Mouse (Mus musculus): ENCODE measurements around the gene Hvcn1.

Gene Hvcn1

GRCm38 (mm10) chr5:122240989-122241388, 34.4 kb downstream of the Hvcn1 start:
- POLR2A ChIA-PET: interaction anchor here (0.6 to 2.2 kb wide), 22 partner anchors 9 to 142 kb away, joined by 3 to 9 read pairs (median 3); partner anchors contain the start of gene Tctn1 (in 1 of the 4)
- CTCF ChIA-PET: interaction anchor here in 3 of 4 experiments (0.6 to 1.3 kb wide), 4 partner anchors 23 to 112 kb away, joined by 3 to 5 read pairs (median 4); partner anchors contain the start of gene Tctn1 (in 1 of the 3)

- POLR2A ChIA-PET: interaction anchor here in 1 of 4 experiments (1.0 to 2.2 kb wide), 2 partner anchors 18 to 72 kb away, joined by 3 to 6 read pairs; no protein-coding TSS in a partner anchor
- CTCF ChIA-PET: interaction anchor here in 1 of 4 experiments (0.7 kb wide), 1 partner anchor 57 kb away, joined by 3 read pairs; no protein-coding TSS in a partner anchor
Measured at GRCm38 (mm10) chr5:122242521-122243123, 36.0 kb downstream of the Hvcn1 start.

- ChIA-PET CTCF (interaction anchor here in 2 of 4 experiments (0.7 to 1.1 kb wide), 5 partner anchors 26 to 136 kb away, joined by 3 to 5 read pairs (median 3); no protein-coding TSS in a partner anchor), POLR2A (interaction anchor here in 2 of 4 experiments (0.6 to 1.5 kb wide), 6 partner anchors 8 to 358 kb away, joined by 3 to 6 read pairs (median 3); no protein-coding TSS in a partner anchor)
Measured at GRCm38 (mm10) chr5:122243781-122244523, 37.3 kb downstream of the Hvcn1 start.

GRCm38 (mm10) chr5:122245186-122245585, 38.6 kb downstream of the Hvcn1 start:
- ChIA-PET CTCF (no interaction called here), POLR2A (interaction anchor here in 1 of 4 experiments (1.1 to 1.4 kb wide), 2 partner anchors 36 to 37 kb away, joined by 3 to 5 read pairs; no protein-coding TSS in a partner anchor)

- ChIA-PET POLR2A (interaction anchor here in 3 of 4 experiments (0.8 to 1.4 kb wide), 6 partner anchors 8 to 82 kb away, joined by 3 to 5 read pairs (median 3); no protein-coding TSS in a partner anchor), CTCF (interaction anchor here in 2 of 4 experiments (0.6 to 0.9 kb wide), 2 partner anchors 101 to 334 kb away, joined by 3 to 5 read pairs; no protein-coding TSS in a partner anchor)
Measured at GRCm38 (mm10) chr5:122246547-122247167, 40.1 kb downstream of the Hvcn1 start.

- CTCF ChIA-PET: interaction anchor here in 1 of 4 experiments (0.5 kb wide), 1 partner anchor 300 kb away, joined by 3 read pairs; no protein-coding TSS in a partner anchor
Measured at GRCm38 (mm10) chr5:122247529-122247928, 40.9 kb downstream of the Hvcn1 start.

GRCm38 (mm10) chr5:122247934-122248333, 41.3 kb downstream of the Hvcn1 start:
- ChIA-PET CTCF (no interaction called here), POLR2A (no interaction called here)

More at GRCm38 (mm10) chr5:122247529-122247928, 40.9 kb downstream of the Hvcn1 start:
- POLR2A ChIA-PET: interaction anchor here in 2 of 4 experiments (1.0 to 1.4 kb wide), 2 partner anchors 9 to 19 kb away, joined by 3 to 4 read pairs; no protein-coding TSS in a partner anchor

GRCm38 (mm10) chr5:122249281-122249680, 42.7 kb downstream of the Hvcn1 start:
- CTCF ChIA-PET: interaction anchor here in 1 of 4 experiments (1.5 kb wide), 1 partner anchor 121 kb away, joined by 3 read pairs; no protein-coding TSS in a partner anchor
- POLR2A ChIA-PET: interaction anchor here in 3 of 4 experiments (0.5 to 1.9 kb wide), 10 partner anchors 9 to 133 kb away, joined by 3 to 6 read pairs (median 3); partner anchors contain the start of gene Tctn1 (in 2 of the 3)

GRCm38 (mm10) chr5:122251895-122252606, 45.4 kb downstream of the Hvcn1 start:
- POLR2A ChIA-PET: interaction anchor here in 3 of 4 experiments (0.6 to 1.7 kb wide), 9 partner anchors 8 to 91 kb away, joined by 3 to 7 read pairs (median 3); partner anchors contain the start of gene Tctn1 (in 1 of the 3)
- CTCF ChIA-PET: interaction anchor here in 2 of 4 experiments (0.7 to 1.2 kb wide), 5 partner anchors 12 to 664 kb away, joined by 3 to 4 read pairs (median 3); partner anchors contain the start of gene Tctn1 (in 1 of the 2)

GRCm38 (mm10) chr5:122258027-122258741, 51.6 kb downstream of the Hvcn1 start:
- ChIA-PET POLR2A (no interaction called here), CTCF (interaction anchor here in 1 of 4 experiments (0.6 kb wide), 1 partner anchor 73 kb away, joined by 3 read pairs; no protein-coding TSS in a partner anchor)

GRCm38 (mm10) chr5:122262104-122262503, 55.5 kb downstream of the Hvcn1 start:
- POLR2A ChIA-PET: interaction anchor here in 3 of 4 experiments (0.6 to 4.1 kb wide), 4 partner anchors 10 to 31 kb away, joined by 3 to 56 read pairs (median 6); no protein-coding TSS in a partner anchor
- CTCF ChIA-PET: interaction anchor here in 3 of 4 experiments (0.6 to 1.9 kb wide), 3 partner anchors 70 to 145 kb away, joined by 3 to 5 read pairs (median 4); no protein-coding TSS in a partner anchor

- POLR2A ChIA-PET: interaction anchor here (0.5 to 4.1 kb wide), 81 partner anchors 8 to 658 kb away, joined by 3 to 56 read pairs (median 4); partner anchors contain the start of genes Rad9b (in 3 of the 4), Vps29 (in 3 of the 4), Fam216a (in 2 of the 4) and Gpn3 (in 2 of the 4)
- CTCF ChIA-PET: interaction anchor here (0.5 to 4.7 kb wide), 87 partner anchors 9 to 869 kb away, joined by 3 to 52 read pairs (median 4); partner anchors contain the start of genes Rad9b (in 2 of the 4), Vps29 (in 2 of the 4), Arpc3 (in 1 of the 4) and Rhof (in 1 of the 4)
Measured at GRCm38 (mm10) chr5:122263933-122264905, 57.6 kb downstream of the Hvcn1 start, which contains the start of gene Tctn1. Gene Tctn1, minus strand, starts transcription at chr5:122264460.

GRCm38 (mm10) chr5:122265187-122265586, 58.6 kb downstream of the Hvcn1 start:
- POLR2A ChIA-PET: interaction anchor here in 3 of 4 experiments (0.8 to 4.1 kb wide), 9 partner anchors 9 to 129 kb away, joined by 4 to 56 read pairs (median 14); partner anchors contain the start of genes Rad9b (in 1 of the 3) and Vps29 (in 1 of the 3)
- CTCF ChIA-PET: interaction anchor here (0.6 to 4.7 kb wide), 15 partner anchors 9 to 161 kb away, joined by 3 to 52 read pairs (median 7); partner anchors contain the start of genes Fam216a (in 1 of the 4), Rad9b (in 1 of the 4) and Vps29 (in 1 of the 4)

GRCm38 (mm10) chr5:122265942-122266341, 59.3 kb downstream of the Hvcn1 start:
- CTCF ChIA-PET: interaction anchor here (0.6 to 4.7 kb wide), 12 partner anchors 25 to 162 kb away, joined by 3 to 52 read pairs (median 6); partner anchors contain the start of gene Fam216a (in 1 of the 4)
- POLR2A ChIA-PET: interaction anchor here in 1 of 4 experiments (2.3 kb wide), 1 partner anchor 78 kb away, joined by 12 read pairs; no protein-coding TSS in a partner anchor

- ChIA-PET POLR2A (interaction anchor here in 3 of 4 experiments (0.5 to 2.4 kb wide), 9 partner anchors 11 to 226 kb away, joined by 3 to 8 read pairs (median 3); no protein-coding TSS in a partner anchor), CTCF (interaction anchor here (0.6 to 4.7 kb wide), 15 partner anchors 11 to 143 kb away, joined by 3 to 52 read pairs (median 6); no protein-coding TSS in a partner anchor)
Measured at GRCm38 (mm10) chr5:122267136-122267535, 60.5 kb downstream of the Hvcn1 start.

Data from embryonic stem cell, embryonic (primary cell).